Mouse (Mus musculus): ENCODE data around the gene Suds3. TPM values are rescaled to one million over a fixed set of nuclear protein-coding genes. Genes with fewer than 3 reads are reported as not detected.
A peak's percentile ranks its signal among the peaks of the same experiment; 100 is the strongest.

Suds3 gene
- polyA plus RNA-seq, 1 experiment from 2014 or later = 49.5 TPM

DNA sequence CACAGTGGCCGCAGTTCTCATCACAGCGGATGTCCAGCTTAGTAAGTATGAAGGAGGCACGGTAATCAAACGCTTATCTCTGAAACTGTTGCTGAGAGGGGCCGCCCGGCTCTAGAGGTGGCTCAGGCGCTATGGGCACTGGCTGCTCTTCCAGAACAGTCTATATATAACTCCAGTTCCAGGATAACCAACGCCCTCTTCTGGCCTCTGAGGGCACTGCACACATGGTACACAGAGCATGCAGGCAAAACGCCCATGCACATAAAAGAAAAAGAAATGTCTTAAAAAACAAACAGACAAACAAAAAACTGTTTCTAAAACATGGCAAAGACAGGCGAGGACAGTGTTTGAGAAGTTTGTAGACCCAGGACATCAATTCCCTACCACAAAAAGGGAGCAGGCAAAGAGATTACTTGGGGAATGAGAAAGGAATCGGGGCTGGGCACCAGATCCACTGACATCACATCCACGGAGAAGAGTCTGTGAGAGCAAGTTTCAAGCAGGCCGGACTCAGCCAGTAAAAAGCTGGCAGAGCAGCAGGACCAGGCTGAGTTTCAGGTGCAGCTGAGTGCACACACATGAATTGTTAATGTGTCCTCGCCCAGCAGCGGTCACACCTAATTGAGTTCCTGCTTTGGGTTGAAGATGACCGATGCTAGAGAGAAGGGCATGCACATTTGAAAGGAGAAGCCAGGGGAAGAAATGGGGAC is 4.7 kb downstream of the Suds3 start:
- Histone ChIP-seq H3K27me3 (replicated peaks; ENCODE audit: control insufficient read depth, insufficient read depth, low read length) (no peaks in the 10 kb centered on the region), H3K36me3 (ENCODE audit: control insufficient read depth, insufficient read depth, low read length) (peaks cover 60% of the 10 kb centered on the region), H3K9me3 (replicated peaks; ENCODE audit: control insufficient read depth, low read length) (no peaks in the 10 kb centered on the region), H3K4me3 (ENCODE audit: low read depth, low read length) (no peak overlapping the region), H3K4me2 (ENCODE audit: low read length) (no peak overlapping the region), H3K9ac (ENCODE audit: low read length) (no peak overlapping the region), H3K4me1 (ENCODE audit: control insufficient read depth, insufficient read depth, low read length) (0 out of 2 replicates have a peak, but pooled peaks cover 2% of the 10 kb centered on the region), H3K27ac (ENCODE audit: low read depth, low read length) (no peak overlapping the region)
- no peak for ATAC-seq
- 91% methylated on average over 16 of the region's 16 CpGs for WGBS
- no peak for DNase-seq (ENCODE audit: low spot score)

DNA sequence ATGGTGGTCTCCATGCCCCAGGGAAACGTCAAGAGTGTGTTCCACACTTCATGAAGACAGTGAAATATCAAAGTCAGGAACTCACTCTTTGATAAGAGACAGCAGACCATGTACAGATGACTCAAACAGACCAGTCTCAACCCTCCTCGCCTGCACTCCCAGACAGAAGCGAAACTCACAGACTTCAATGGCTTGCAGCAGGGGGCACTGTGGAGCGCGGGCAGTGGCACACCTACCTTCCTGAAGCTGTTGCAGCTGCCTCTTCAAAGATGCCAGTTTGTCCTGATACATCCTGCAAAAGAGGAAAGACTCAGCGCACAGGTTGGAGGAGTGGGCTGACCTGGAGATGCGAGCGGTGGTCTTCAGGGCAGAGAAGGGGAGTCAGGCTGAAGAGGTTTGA is 6.4 kb downstream of the Suds3 start:
- no peaks in the 10 kb centered on the region for H3K4me1 ChIP-seq (ENCODE audit: control insufficient read depth, insufficient read depth, low read length)
- no peaks in the 10 kb centered on the region for H3K27me3 ChIP-seq (replicated peaks; ENCODE audit: control insufficient read depth, insufficient read depth, low read length)
- 91% methylated on average over 8 of the region's 8 CpGs for WGBS
- no peak overlapping the region for H3K4me3 ChIP-seq (ENCODE audit: low read depth, low read length)
- H3K27ac ChIP-seq (ENCODE audit: low read depth, low read length) = no peak overlapping the region
- H3K36me3 ChIP-seq (ENCODE audit: control insufficient read depth, insufficient read depth, low read length) = peaks cover 77% of the 10 kb centered on the region
- H3K4me2 ChIP-seq (ENCODE audit: low read length) = no peak overlapping the region
- DNase-seq (ENCODE audit: low spot score) (no peak), ATAC-seq (no peak)
- no peak overlapping the region for H3K9ac ChIP-seq (ENCODE audit: low read length)
- H3K9me3 ChIP-seq (replicated peaks; ENCODE audit: control insufficient read depth, low read length) = no peaks in the 10 kb centered on the region

DNA sequence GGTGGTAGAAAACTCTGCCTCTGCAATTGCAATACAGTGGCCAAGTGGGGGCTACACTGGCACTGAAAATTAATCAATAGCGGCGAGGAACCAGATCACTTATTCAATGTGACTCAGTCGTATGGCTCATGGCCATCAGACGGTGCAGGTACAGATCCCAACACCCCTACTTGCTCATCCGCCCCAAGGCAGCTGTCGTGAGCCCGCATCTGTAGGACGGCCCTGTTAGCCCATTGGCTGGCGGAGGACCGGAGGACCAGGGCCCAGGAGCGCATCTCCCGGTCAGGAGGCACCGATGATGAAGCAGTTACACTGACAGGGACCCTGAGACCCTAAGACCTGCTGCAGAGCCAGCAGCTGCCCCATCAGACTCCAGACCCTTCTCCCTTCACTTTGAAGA is 7.2 kb downstream of the Suds3 start:
- no peaks in the 10 kb centered on the region for H3K9me3 ChIP-seq (replicated peaks; ENCODE audit: control insufficient read depth, low read length)
- no peak overlapping the region for H3K4me2 ChIP-seq (ENCODE audit: low read length)
- no peaks in the 10 kb centered on the region for H3K27me3 ChIP-seq (replicated peaks; ENCODE audit: control insufficient read depth, insufficient read depth, low read length)
- no peak for ATAC-seq
- no peak overlapping the region for H3K4me3 ChIP-seq (ENCODE audit: low read depth, low read length)
- 97% methylated on average over 13 of the region's 13 CpGs for WGBS
- H3K4me1 ChIP-seq (ENCODE audit: control insufficient read depth, insufficient read depth, low read length) = no peaks in the 10 kb centered on the region
- H3K36me3 ChIP-seq (ENCODE audit: control insufficient read depth, insufficient read depth, low read length) = peaks cover 84% of the 10 kb centered on the region
- no peak overlapping the region for H3K9ac ChIP-seq (ENCODE audit: low read length)
- H3K27ac ChIP-seq (ENCODE audit: low read depth, low read length) = no peak overlapping the region
- DNase-seq (ENCODE audit: low spot score) = no peak

DNA sequence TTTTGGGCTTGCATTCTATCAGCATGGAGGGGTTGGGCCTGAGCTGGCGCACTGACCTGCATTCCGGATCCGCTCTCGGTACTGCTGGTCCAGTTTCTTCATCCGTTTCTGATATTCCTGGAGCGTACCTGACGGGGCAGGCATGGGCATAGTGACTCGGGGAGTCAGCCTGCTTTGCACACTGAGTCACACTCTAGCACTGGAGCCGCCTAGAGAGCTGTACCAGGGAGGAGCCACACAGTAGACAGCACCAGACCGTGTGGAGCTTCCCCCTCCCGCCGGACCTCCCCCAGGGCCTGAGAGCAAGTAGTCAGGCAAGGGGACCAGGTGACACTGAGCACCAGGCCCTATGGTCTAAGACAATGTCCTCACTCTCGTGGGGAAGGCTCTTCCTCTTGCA is 7.6 kb downstream of the Suds3 start:
- Histone ChIP-seq H3K36me3 (ENCODE audit: control insufficient read depth, insufficient read depth, low read length) (peaks cover 88% of the 10 kb centered on the region), H3K9ac (ENCODE audit: low read length) (no peak overlapping the region), H3K4me2 (ENCODE audit: low read length) (no peak overlapping the region), H3K4me1 (ENCODE audit: control insufficient read depth, insufficient read depth, low read length) (no peaks in the 10 kb centered on the region), H3K27ac (ENCODE audit: low read depth, low read length) (no peak overlapping the region), H3K27me3 (replicated peaks; ENCODE audit: control insufficient read depth, insufficient read depth, low read length) (no peaks in the 10 kb centered on the region), H3K9me3 (replicated peaks; ENCODE audit: control insufficient read depth, low read length) (no peaks in the 10 kb centered on the region), H3K4me3 (ENCODE audit: low read depth, low read length) (no peak overlapping the region)
- 94% methylated on average over 13 of the region's 13 CpGs for WGBS
- ATAC-seq (no peak), DNase-seq (ENCODE audit: low spot score) (no peak)

DNA sequence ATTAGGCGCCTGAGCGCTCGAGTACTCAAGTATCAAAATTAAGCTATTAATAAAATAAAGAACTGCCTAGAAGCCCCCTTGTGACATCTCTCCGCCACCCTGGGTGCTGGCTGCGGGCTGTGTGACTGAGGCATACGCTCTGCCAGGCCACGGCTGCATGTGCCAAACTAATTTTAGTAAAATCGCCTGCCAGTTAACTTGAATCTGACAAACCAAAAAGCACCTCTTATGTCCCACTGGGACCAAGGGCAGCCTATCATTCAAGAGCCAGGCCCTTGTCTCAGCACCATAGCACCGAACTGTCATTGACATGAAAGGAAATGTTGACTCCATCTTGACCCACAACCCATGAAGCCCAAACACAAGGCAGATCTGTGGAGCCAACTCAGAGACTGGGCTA is 10.2 kb downstream of the Suds3 start:
- Histone ChIP-seq H3K36me3 (ENCODE audit: control insufficient read depth, insufficient read depth, low read length) (peaks cover 91% of the 10 kb centered on the region), H3K4me2 (ENCODE audit: low read length) (no peak overlapping the region), H3K27ac (ENCODE audit: low read depth, low read length) (no peak overlapping the region), H3K9me3 (replicated peaks; ENCODE audit: control insufficient read depth, low read length) (no peaks in the 10 kb centered on the region), H3K4me3 (ENCODE audit: low read depth, low read length) (no peak overlapping the region), H3K9ac (ENCODE audit: low read length) (no peak overlapping the region), H3K4me1 (ENCODE audit: control insufficient read depth, insufficient read depth, low read length) (no peaks in the 10 kb centered on the region), H3K27me3 (replicated peaks; ENCODE audit: control insufficient read depth, insufficient read depth, low read length) (no peaks in the 10 kb centered on the region)
- WGBS = 43% methylated on average over 9 of the region's 9 CpGs
- 0 out of 2 replicates have a peak, but pooled peaks have one; percentile 23 for ATAC-seq
- no peak for DNase-seq (ENCODE audit: low spot score)

DNA sequence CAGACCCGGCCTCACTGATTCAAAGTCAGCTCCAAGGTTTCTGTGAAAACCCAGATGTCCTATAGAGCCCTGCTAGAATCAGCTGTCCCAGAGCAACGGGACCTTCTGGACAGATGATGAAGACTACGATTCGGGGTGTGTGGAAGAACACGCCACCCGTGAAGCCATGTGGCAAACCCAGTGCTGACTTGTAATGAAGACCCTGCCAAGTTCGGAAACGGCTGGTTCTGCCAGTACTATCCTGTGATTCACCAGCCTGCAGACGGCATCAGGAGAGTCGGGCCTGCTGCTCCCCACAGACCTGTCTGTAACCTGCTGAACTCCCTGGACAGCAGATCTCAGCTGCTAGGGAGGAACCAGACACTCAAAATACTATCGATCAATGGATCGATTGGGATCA is 11.6 kb downstream of the Suds3 start:
- no peaks in the 10 kb centered on the region for H3K4me1 ChIP-seq (ENCODE audit: control insufficient read depth, insufficient read depth, low read length)
- H3K27ac ChIP-seq (ENCODE audit: low read depth, low read length) = no peak overlapping the region
- DNase-seq (ENCODE audit: low spot score) = no peak
- H3K27me3 ChIP-seq (replicated peaks; ENCODE audit: control insufficient read depth, insufficient read depth, low read length) = no peaks in the 10 kb centered on the region
- H3K9me3 ChIP-seq (replicated peaks; ENCODE audit: control insufficient read depth, low read length) = no peaks in the 10 kb centered on the region
- no peak overlapping the region for H3K4me3 ChIP-seq (ENCODE audit: low read depth, low read length)
- no peak overlapping the region for H3K4me2 ChIP-seq (ENCODE audit: low read length)
- no peak overlapping the region for H3K9ac ChIP-seq (ENCODE audit: low read length)
- ATAC-seq = no peak
- H3K36me3 ChIP-seq (ENCODE audit: control insufficient read depth, insufficient read depth, low read length) = peaks cover 97% of the 10 kb centered on the region
- WGBS = 96% methylated on average over 12 of the region's 12 CpGs

DNA sequence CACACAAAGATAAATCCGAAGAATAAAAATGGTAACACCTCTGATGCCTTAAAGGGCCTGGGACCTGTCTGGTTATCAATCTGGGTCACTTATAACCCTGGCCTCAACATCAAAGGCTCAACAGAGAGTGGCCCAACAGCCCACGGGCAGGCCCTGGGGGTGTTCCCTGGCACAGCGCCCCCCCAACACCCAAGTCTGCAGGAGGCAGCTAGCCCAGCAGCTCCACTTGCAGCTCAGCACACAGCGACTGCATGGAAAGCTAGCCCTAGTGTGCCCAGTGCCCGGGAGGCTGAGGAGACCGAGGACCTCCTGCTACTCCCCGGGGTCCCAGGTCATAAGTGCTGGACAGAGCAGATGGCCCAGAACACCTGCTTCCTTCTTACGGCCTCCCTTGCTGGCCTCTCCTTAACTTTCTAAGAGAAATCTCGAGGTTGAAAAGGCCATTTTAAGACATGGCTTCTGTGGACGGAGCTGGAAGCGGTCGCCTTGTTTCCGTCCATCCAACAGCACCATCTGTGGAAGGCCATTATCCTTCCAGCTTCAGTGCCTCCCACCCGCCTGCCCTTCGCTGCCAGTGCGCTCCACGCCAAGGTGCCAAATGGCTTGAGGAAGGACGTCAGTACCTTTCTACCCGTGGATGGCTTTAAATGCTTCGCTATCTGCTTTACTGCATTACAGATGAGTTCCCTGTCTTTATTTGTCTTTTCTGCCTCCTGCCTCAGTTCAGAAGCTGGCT is 12.6 kb downstream of the Suds3 start:
- Histone ChIP-seq H3K4me2 (ENCODE audit: low read length) (no peak overlapping the region), H3K27me3 (replicated peaks; ENCODE audit: control insufficient read depth, insufficient read depth, low read length) (no peaks in the 10 kb centered on the region), H3K27ac (ENCODE audit: low read depth, low read length) (no peak overlapping the region), H3K4me1 (ENCODE audit: control insufficient read depth, insufficient read depth, low read length) (no peaks in the 10 kb centered on the region), H3K9ac (ENCODE audit: low read length) (no peak overlapping the region), H3K36me3 (ENCODE audit: control insufficient read depth, insufficient read depth, low read length) (peaks cover 94% of the 10 kb centered on the region), H3K9me3 (replicated peaks; ENCODE audit: control insufficient read depth, low read length) (no peaks in the 10 kb centered on the region), H3K4me3 (ENCODE audit: low read depth, low read length) (no peak overlapping the region)
- ATAC-seq = no peak
- 93% methylated on average over 20 of the region's 20 CpGs for WGBS
- DNase-seq (ENCODE audit: low spot score) = no peak

DNA sequence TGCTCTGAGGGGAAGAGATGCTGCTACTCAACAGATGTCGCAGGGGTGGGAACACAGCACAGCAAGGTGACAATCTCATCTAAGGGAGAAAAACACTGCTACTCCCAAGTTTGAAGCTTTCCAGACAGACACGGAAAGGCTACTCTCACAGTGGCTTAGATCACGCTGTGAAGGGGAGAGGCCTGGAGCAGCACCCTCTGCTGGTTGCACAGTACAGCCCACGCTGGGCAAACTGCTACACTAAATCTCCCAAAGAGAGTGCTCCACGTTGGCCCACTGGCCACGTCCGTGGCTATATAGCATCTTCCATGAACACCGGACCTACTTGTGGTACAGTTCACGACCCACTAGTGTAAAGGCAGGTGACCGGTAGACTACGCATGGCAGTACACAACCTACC is 16.2 kb downstream of the Suds3 start:
- peaks cover 76% of the 10 kb centered on the region for H3K36me3 ChIP-seq (ENCODE audit: control insufficient read depth, insufficient read depth, low read length)
- no peaks in the 10 kb centered on the region for H3K4me1 ChIP-seq (ENCODE audit: control insufficient read depth, insufficient read depth, low read length)
- DNase-seq (ENCODE audit: low spot score) (no peak), ATAC-seq (no peak)
- H3K4me2 ChIP-seq (ENCODE audit: low read length) = no peak overlapping the region
- no peak overlapping the region for H3K4me3 ChIP-seq (ENCODE audit: low read depth, low read length)
- H3K9ac ChIP-seq (ENCODE audit: low read length) = no peak overlapping the region
- 90% methylated on average over 11 of the region's 11 CpGs for WGBS
- no peak overlapping the region for H3K27ac ChIP-seq (ENCODE audit: low read depth, low read length)
- no peaks in the 10 kb centered on the region for H3K9me3 ChIP-seq (replicated peaks; ENCODE audit: control insufficient read depth, low read length)
- H3K27me3 ChIP-seq (replicated peaks; ENCODE audit: control insufficient read depth, insufficient read depth, low read length) = no peaks in the 10 kb centered on the region

DNA sequence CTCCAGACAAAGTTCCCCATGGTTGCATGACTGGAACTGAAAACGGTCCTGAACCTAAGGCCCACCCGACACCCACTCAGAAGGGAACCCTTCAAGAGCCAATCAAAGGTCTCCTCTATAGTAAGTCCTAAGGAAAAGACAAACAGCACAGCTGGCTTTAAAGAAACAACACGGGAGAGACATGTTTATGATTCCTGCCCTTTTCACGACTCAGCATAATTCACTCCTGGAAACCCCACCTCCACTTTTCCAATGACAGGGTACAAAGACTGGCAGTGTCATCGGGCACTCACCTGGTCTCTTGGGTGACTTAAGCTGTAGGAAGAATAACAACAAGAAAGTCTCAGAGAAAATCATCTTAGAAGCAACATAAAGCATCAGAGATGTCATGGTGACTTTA is 16.9 kb downstream of the Suds3 start:
- 74% methylated on average over 5 of the region's 5 CpGs for WGBS

More for the DNA sequence above, 16.9 kb downstream of the Suds3 start:
- H3K36me3 ChIP-seq (ENCODE audit: control insufficient read depth, insufficient read depth, low read length) = peaks cover 76% of the 10 kb centered on the region
- H3K9ac ChIP-seq (ENCODE audit: low read length) = no peak overlapping the region
- no peak overlapping the region for H3K27ac ChIP-seq (ENCODE audit: low read depth, low read length)
- H3K4me2 ChIP-seq (ENCODE audit: low read length) = no peak overlapping the region
- no peak overlapping the region for H3K4me3 ChIP-seq (ENCODE audit: low read depth, low read length)
- H3K9me3 ChIP-seq (replicated peaks; ENCODE audit: control insufficient read depth, low read length) = no peaks in the 10 kb centered on the region
- ATAC-seq = no peak
- H3K4me1 ChIP-seq (ENCODE audit: control insufficient read depth, insufficient read depth, low read length) = no peaks in the 10 kb centered on the region
- no peaks in the 10 kb centered on the region for H3K27me3 ChIP-seq (replicated peaks; ENCODE audit: control insufficient read depth, insufficient read depth, low read length)
- no peak for DNase-seq (ENCODE audit: low spot score)

Data from forebrain, embryonic 14.5 days (tissue).